Mouse (Mus musculus): Measurements from ENCODE around the gene Agbl1. TPM values are rescaled to one million over a fixed set of nuclear protein-coding genes. Genes with fewer than 3 reads are reported as not detected.
A peak's percentile ranks its signal among the peaks of the same experiment; 100 is the strongest.

Agbl1 gene
- polyA plus RNA-seq, 1 experiment from 2014 or later = 0.07 TPM

DNA sequence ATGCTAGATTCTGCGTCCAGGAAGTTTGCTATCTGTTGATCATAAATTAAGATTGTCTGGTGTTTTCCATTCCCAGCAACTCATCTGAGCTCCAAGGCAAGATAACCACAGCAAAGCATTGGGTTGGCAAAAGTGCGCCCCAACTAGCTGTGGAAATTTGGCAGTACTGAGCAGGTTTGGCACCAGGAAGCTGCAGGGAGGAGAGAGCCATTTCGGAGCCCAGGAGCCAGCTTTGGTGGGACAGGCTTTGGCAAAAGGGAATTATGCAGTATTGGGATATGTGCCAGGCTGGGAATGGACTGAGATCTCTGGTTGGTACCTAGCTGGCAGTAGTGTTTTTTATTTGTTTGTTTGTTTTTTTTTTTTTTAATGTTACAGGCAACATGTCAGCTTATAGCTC lies 612.5 kb downstream of the Agbl1 start:
- no peak overlapping the region for H3K4me3 ChIP-seq (ENCODE audit: low read length)
- no peaks in the 10 kb centered on the region for H3K4me1 ChIP-seq (ENCODE audit: insufficient read depth, low read length)
- no peak overlapping the region for H3K27ac ChIP-seq (ENCODE audit: low read length)

DNA sequence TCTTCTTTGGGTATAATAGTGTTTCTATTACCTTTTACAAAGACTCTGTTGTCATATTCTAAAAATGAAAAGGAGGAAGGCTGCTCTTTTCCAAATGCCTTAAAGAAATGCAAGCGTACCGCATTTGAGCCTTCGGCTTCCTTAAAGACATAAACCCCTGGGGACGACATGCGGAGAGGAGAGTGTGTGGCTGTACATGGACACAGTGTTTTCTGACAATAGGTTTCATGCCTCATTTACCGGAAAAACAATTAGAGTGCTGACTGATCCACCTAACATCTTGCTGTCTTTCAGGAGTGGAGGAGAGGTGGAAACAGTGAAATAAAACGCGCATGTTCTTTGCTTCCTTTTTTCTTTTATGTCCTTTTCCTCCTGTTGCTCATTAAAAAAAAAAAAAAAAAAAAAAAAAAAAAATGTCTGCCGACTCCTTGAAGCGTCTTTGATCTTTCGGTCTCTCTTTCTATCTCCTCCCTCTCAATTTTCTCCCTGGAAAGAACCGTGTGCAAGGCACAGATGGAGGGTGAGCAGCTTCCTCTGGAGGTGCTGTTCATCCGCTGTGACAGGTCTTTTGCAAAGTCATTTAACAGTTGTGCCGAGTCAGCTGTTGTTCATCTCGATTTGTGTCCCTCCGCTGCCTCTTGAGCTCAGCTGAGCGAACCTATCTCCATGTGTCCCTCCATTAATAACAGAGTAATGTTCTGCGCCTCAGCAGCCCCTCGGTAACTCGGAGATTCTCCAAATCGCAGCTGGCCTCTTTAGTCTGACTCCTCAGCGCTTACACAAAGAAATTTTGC lies 659.9 kb downstream of the Agbl1 start:
- ATAC-seq (ENCODE audit: low FRiP score, low TSS enrichment) = no peak
- Histone ChIP-seq H3K36me3 (ENCODE audit: insufficient read depth, low read length) (no peaks in the 10 kb centered on the region), H3K9ac (replicated peaks; ENCODE audit: low read length) (no peak overlapping the region), H3K9me3 (ENCODE audit: low read length) (no peaks in the 10 kb centered on the region), H3K27ac (ENCODE audit: low read length) (no peak overlapping the region), H3K4me3 (ENCODE audit: low read length) (0 out of 2 replicates have a peak overlapping the region, but pooled peaks have one; percentile 5), H3K4me1 (ENCODE audit: insufficient read depth, low read length) (0 out of 2 replicates have a peak, but pooled peaks cover 2% of the 10 kb centered on the region), H3K4me2 (replicated peaks; ENCODE audit: low read depth, low read length) (peak overlapping the region; percentile 40), H3K27me3 (ENCODE audit: insufficient read depth, low read length) (no peaks in the 10 kb centered on the region)
- 43% methylated on average over 22 of the region's 22 CpGs for WGBS

More for the DNA sequence above, 612.5 kb downstream of the Agbl1 start:
- ATAC-seq (ENCODE audit: low FRiP score, low TSS enrichment) = no peak
- H3K36me3 ChIP-seq (ENCODE audit: insufficient read depth, low read length) = no peaks in the 10 kb centered on the region
- H3K27me3 ChIP-seq (ENCODE audit: insufficient read depth, low read length) = no peaks in the 10 kb centered on the region
- 81% methylated on average over 3 of the region's 3 CpGs for WGBS
- no peak overlapping the region for H3K4me2 ChIP-seq (replicated peaks; ENCODE audit: low read depth, low read length)
- no peaks in the 10 kb centered on the region for H3K9me3 ChIP-seq (ENCODE audit: low read length)
- no peak overlapping the region for H3K9ac ChIP-seq (replicated peaks; ENCODE audit: low read length)

DNA sequence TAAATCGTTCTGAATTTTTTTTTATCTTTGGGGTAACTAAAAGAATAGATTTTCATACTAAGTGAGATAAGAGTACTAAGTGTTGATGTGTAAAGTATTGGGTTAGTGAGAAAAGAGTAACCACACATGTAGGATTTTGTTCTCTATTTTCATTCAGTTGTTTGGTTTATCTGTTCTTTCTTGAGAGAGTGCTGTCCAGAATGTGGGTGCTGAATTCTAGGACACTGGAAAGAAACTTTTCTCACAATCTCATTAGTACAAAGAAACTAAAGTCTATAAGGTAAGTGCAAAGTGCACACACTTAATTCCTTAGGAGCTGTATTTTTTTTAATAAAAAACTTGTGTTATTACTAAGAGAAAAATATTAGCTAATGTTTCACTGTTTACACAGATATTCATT lies 674.4 kb downstream of the Agbl1 start:
- ATAC-seq (ENCODE audit: low FRiP score, low TSS enrichment) = no peak
- WGBS = 87% methylated on average over 1 of the region's 1 CpGs
- H3K9me3 ChIP-seq (ENCODE audit: low read length) = no peaks in the 10 kb centered on the region
- H3K36me3 ChIP-seq (ENCODE audit: insufficient read depth, low read length) = no peaks in the 10 kb centered on the region
- H3K27ac ChIP-seq (ENCODE audit: low read length) = no peak overlapping the region
- no peak overlapping the region for H3K9ac ChIP-seq (replicated peaks; ENCODE audit: low read length)
- no peaks in the 10 kb centered on the region for H3K27me3 ChIP-seq (ENCODE audit: insufficient read depth, low read length)
- no peak overlapping the region for H3K4me3 ChIP-seq (ENCODE audit: low read length)
- H3K4me1 ChIP-seq (ENCODE audit: insufficient read depth, low read length) = no peaks in the 10 kb centered on the region
- no peak overlapping the region for H3K4me2 ChIP-seq (replicated peaks; ENCODE audit: low read depth, low read length)

DNA sequence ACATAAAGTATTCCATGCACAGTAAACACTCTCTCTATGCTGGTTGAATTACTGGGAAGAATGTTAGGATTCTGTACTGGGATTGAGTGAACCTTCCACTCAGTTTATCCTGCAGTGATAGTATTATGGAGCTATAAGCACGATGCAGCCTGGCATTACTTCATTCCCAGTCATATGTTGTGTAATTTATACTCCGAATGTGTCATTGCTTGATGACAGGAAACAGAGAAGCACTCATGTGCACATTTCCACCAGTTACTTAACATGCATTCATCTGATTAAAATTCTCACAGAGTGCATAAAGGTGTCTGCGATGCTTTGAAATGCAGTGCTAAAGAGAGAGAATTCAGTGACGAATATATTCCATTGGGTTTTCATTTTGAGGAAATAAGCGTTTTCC lies 682.0 kb downstream of the Agbl1 start:
- no peak overlapping the region for H3K4me3 ChIP-seq (ENCODE audit: low read length)

DNA sequence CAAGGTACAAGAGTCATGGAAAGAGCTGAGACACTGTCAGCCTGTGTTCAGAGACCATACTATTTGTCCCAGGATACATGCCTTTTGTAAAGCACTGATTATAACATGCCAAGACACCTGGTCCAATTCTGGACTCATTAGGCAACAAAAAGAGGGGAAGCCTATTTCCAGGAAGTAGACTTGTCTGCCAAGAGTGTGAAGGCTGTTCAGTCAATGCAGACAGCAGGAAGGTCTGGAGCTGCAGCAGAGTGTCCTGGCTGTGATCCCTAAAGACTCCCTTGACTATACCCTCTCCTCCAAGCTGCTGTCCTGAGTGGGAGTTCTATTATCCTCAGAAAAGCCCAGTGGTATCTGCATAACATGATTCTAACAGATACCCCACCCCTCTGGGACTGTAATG lies 689.2 kb downstream of the Agbl1 start:
- H3K27ac ChIP-seq (ENCODE audit: low read length) = no peak overlapping the region
- no peak overlapping the region for H3K4me3 ChIP-seq (ENCODE audit: low read length)
- no peak overlapping the region for H3K9ac ChIP-seq (replicated peaks; ENCODE audit: low read length)
- no peaks in the 10 kb centered on the region for H3K9me3 ChIP-seq (ENCODE audit: low read length)
- no peak for ATAC-seq (ENCODE audit: low FRiP score, low TSS enrichment)
- no peaks in the 10 kb centered on the region for H3K4me1 ChIP-seq (ENCODE audit: insufficient read depth, low read length)
- no peaks in the 10 kb centered on the region for H3K27me3 ChIP-seq (ENCODE audit: insufficient read depth, low read length)
- H3K36me3 ChIP-seq (ENCODE audit: insufficient read depth, low read length) = no peaks in the 10 kb centered on the region
- H3K4me2 ChIP-seq (replicated peaks; ENCODE audit: low read depth, low read length) = no peak overlapping the region

More for the DNA sequence above, 682.0 kb downstream of the Agbl1 start:
- H3K9me3 ChIP-seq (ENCODE audit: low read length) = no peaks in the 10 kb centered on the region
- ATAC-seq (ENCODE audit: low FRiP score, low TSS enrichment) = no peak
- no peak overlapping the region for H3K4me2 ChIP-seq (replicated peaks; ENCODE audit: low read depth, low read length)
- H3K4me1 ChIP-seq (ENCODE audit: insufficient read depth, low read length) = no peaks in the 10 kb centered on the region
- 87% methylated on average over 5 of the region's 5 CpGs for WGBS
- H3K9ac ChIP-seq (replicated peaks; ENCODE audit: low read length) = no peak overlapping the region
- no peaks in the 10 kb centered on the region for H3K27me3 ChIP-seq (ENCODE audit: insufficient read depth, low read length)
- no peak overlapping the region for H3K27ac ChIP-seq (ENCODE audit: low read length)
- H3K36me3 ChIP-seq (ENCODE audit: insufficient read depth, low read length) = no peaks in the 10 kb centered on the region

DNA sequence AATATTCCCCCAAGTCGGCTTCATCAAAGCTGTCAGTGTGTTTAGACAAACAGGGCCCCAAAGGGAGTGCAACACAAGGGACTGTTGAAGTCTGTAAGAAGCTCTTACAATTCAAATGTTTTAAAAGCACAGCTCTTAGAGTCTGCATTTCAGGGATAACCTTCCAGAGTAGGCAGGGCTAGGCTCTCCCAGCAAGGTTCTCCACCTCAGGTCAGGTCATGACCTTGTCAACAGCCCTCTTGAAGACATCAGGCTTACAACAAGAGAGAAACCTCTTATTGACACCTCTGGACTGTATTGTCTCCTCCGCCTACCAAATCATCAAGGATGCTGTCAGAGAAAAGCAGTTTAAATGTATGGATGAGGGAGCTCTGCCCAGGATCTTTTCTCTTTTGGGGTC lies 692.0 kb downstream of the Agbl1 start:
- no peak overlapping the region for H3K9ac ChIP-seq (replicated peaks; ENCODE audit: low read length)
- H3K27ac ChIP-seq (ENCODE audit: low read length) = no peak overlapping the region
- ATAC-seq (ENCODE audit: low FRiP score, low TSS enrichment) = no peak
- H3K9me3 ChIP-seq (ENCODE audit: low read length) = no peaks in the 10 kb centered on the region
- no peaks in the 10 kb centered on the region for H3K27me3 ChIP-seq (ENCODE audit: insufficient read depth, low read length)
- 62% methylated on average over 2 of the region's 2 CpGs for WGBS
- H3K4me2 ChIP-seq (replicated peaks; ENCODE audit: low read depth, low read length) = no peak overlapping the region
- H3K4me3 ChIP-seq (ENCODE audit: low read length) = no peak overlapping the region
- H3K4me1 ChIP-seq (ENCODE audit: insufficient read depth, low read length) = no peaks in the 10 kb centered on the region
- H3K36me3 ChIP-seq (ENCODE audit: insufficient read depth, low read length) = no peaks in the 10 kb centered on the region

DNA sequence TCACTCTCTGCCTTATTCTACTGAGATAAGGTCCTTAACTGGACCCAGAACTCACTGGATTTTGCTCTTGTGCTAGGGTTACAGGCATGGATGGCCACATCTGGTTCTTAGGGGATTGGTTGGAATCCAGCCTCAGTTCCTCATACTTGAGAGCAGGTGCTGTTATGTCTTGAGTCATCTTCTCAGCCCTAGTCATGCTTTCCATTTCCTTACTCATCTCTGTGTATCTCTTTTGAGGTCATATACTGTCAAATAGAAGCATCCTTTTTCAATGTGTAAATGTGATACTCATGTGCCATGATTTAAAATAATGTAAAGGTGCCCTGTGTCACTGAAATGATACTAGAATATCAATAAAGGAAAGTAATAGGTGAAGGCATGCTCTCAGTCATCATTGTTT lies 705.5 kb downstream of the Agbl1 start:
- H3K27ac ChIP-seq (ENCODE audit: low read length) = no peak overlapping the region
- no peaks in the 10 kb centered on the region for H3K36me3 ChIP-seq (ENCODE audit: insufficient read depth, low read length)
- no peaks in the 10 kb centered on the region for H3K27me3 ChIP-seq (ENCODE audit: insufficient read depth, low read length)
- ATAC-seq (ENCODE audit: low FRiP score, low TSS enrichment) = no peak
- H3K4me1 ChIP-seq (ENCODE audit: insufficient read depth, low read length) = no peaks in the 10 kb centered on the region
- no peak overlapping the region for H3K4me2 ChIP-seq (replicated peaks; ENCODE audit: low read depth, low read length)
- no peak overlapping the region for H3K4me3 ChIP-seq (ENCODE audit: low read length)
- H3K9ac ChIP-seq (replicated peaks; ENCODE audit: low read length) = no peak overlapping the region
- no peaks in the 10 kb centered on the region for H3K9me3 ChIP-seq (ENCODE audit: low read length)

DNA sequence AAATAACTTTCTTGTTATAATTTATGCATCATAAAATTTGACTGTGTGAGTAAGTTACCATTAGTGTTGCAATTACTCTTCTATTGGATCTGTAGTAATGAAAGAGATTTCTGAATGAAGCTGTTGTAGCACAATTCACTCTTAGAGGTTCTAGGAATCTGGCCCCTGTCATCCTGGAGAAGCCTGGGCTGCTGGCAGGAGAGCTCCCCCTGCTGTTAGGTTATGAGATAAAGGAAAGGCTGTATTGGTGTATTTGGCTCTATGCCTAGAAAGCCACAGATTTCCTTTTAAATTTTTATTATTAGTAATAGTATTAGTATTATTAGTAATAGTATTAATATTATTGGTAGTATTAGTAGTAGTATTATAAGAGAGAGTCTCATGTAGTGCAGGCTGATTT lies 711.8 kb downstream of the Agbl1 start:
- no peak for ATAC-seq (ENCODE audit: low FRiP score, low TSS enrichment)
- no peak overlapping the region for H3K4me3 ChIP-seq (ENCODE audit: low read length)
- no peaks in the 10 kb centered on the region for H3K27me3 ChIP-seq (ENCODE audit: insufficient read depth, low read length)
- no peak overlapping the region for H3K27ac ChIP-seq (ENCODE audit: low read length)
- no peak overlapping the region for H3K4me2 ChIP-seq (replicated peaks; ENCODE audit: low read depth, low read length)
- H3K4me1 ChIP-seq (ENCODE audit: insufficient read depth, low read length) = no peaks in the 10 kb centered on the region
- H3K36me3 ChIP-seq (ENCODE audit: insufficient read depth, low read length) = no peaks in the 10 kb centered on the region
- no peaks in the 10 kb centered on the region for H3K9me3 ChIP-seq (ENCODE audit: low read length)
- H3K9ac ChIP-seq (replicated peaks; ENCODE audit: low read length) = no peak overlapping the region

DNA sequence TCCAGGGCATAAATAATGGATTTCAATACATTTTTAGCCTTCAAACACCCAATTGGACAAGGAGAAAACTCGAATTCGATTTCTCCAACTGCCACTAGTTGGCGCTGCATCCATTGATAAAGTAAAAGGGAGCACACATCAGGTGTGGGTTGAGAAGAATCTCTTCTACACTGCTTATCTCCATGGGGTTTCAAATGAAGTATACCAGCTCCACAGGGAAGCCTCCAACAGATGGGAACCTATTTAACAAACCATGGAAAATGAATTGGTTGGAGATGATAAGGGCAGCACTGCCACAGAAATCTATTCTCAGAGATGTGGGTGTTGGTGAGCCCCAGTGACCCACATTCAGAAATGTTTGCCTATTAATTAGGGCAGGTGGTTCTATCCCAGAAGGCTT lies 741.6 kb downstream of the Agbl1 start:
- Histone ChIP-seq H3K4me3 (ENCODE audit: low read length) (no peak overlapping the region), H3K9me3 (ENCODE audit: low read length) (no peaks in the 10 kb centered on the region), H3K4me1 (ENCODE audit: insufficient read depth, low read length) (no peaks in the 10 kb centered on the region), H3K27ac (ENCODE audit: low read length) (no peak overlapping the region), H3K9ac (replicated peaks; ENCODE audit: low read length) (no peak overlapping the region), H3K27me3 (ENCODE audit: insufficient read depth, low read length) (no peaks in the 10 kb centered on the region), H3K36me3 (ENCODE audit: insufficient read depth, low read length) (no peaks in the 10 kb centered on the region), H3K4me2 (replicated peaks; ENCODE audit: low read depth, low read length) (no peak overlapping the region)
- WGBS = 21% methylated on average over 3 of the region's 3 CpGs
- ATAC-seq (ENCODE audit: low FRiP score, low TSS enrichment) = no peak

DNA sequence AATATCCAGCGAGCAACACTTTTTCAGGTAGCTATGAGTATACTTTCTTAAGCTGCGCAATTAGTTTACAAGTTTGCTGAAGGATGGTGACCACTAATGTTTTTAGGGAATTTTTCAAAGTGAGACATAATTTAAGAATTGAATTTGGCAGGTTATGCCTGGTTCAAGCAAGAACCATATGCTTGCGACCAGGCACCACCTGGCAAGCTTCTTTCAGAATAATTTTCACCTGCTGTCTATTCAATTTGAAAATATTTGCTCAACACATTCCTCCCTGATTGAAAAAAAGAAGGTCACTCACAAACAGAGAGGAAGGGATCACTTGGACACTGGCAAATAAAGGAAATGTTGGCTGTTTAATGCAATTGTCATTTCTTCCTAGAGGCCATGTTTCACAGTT lies 779.9 kb downstream of the Agbl1 start:
- Histone ChIP-seq H3K4me1 (ENCODE audit: insufficient read depth, low read length) (no peaks in the 10 kb centered on the region), H3K27ac (ENCODE audit: low read length) (no peak overlapping the region), H3K4me2 (replicated peaks; ENCODE audit: low read depth, low read length) (no peak overlapping the region), H3K27me3 (ENCODE audit: insufficient read depth, low read length) (no peaks in the 10 kb centered on the region), H3K36me3 (ENCODE audit: insufficient read depth, low read length) (no peaks in the 10 kb centered on the region), H3K4me3 (ENCODE audit: low read length) (no peak overlapping the region), H3K9me3 (ENCODE audit: low read length) (no peaks in the 10 kb centered on the region), H3K9ac (replicated peaks; ENCODE audit: low read length) (no peak overlapping the region)
- no peak for ATAC-seq (ENCODE audit: low FRiP score, low TSS enrichment)
- 85% methylated on average over 3 of the region's 3 CpGs for WGBS
